Mouse (Mus musculus) kidney, embryonic 14.5 days (tissue): ENCODE measurements around the gene Agap1. TPM values are rescaled to one million over a fixed set of nuclear protein-coding genes. Genes with fewer than 3 reads are reported as not detected.

Experiments
- ATAC-seq: fragments of 200-750 bp; cut with Nextera tagmentation; 2 replicates; pipeline ENCODE4 v1.8.0; 2017; ENCODE audit warnings: moderate number of reproducible peaks, mild to moderate bottlenecking, moderate TSS enrichment, moderate library complexity; ENCODE audit not compliant: low FRiP score, low TSS enrichment
- H3K27ac ChIP-seq: fragments of 300-500 bp; sonication (generic); 2 replicates; pipeline ENCODE4 v1.5.1; 2014; ENCODE audit warnings: low read depth, mild to moderate bottlenecking, low read length, moderate library complexity, mixed read lengths
- H3K27me3 ChIP-seq: fragments of 300-500 bp; sonication (generic); 2 replicates; pipeline ENCODE4 v1.6.1; 2014; ENCODE audit warnings: mild to moderate bottlenecking, low read length; ENCODE audit not compliant: control insufficient read depth, insufficient read depth
- H3K36me3 ChIP-seq: fragments of 300-500 bp; sonication (generic); 2 replicates; pipeline ENCODE4 v1.6.1; 2014; ENCODE audit warnings: low read length, mixed read lengths; ENCODE audit not compliant: control insufficient read depth, insufficient read depth
- H3K4me1 ChIP-seq: fragments of 300-500 bp; sonication (generic); 2 replicates; pipeline ENCODE4 v1.6.1; 2014; ENCODE audit warnings: low read length, mixed read lengths; ENCODE audit not compliant: control insufficient read depth, insufficient read depth
- H3K4me2 ChIP-seq: fragments of 300-500 bp; sonication (generic); replicated peaks from 2 replicates; pipeline ENCODE4 v1.6.1; 2014; ENCODE audit warnings: low read depth, mild to moderate bottlenecking, low read length
- H3K4me3 ChIP-seq: fragments of 300-500 bp; sonication (generic); 2 replicates; pipeline ENCODE4 v1.5.1; 2014; ENCODE audit warnings: mild to moderate bottlenecking, low read length
- H3K9ac ChIP-seq: fragments of 300-500 bp; sonication (generic); 2 replicates; pipeline ENCODE4 v1.6.1; 2014; ENCODE audit warnings: low read depth, mild to moderate bottlenecking, low read length, moderate library complexity
- H3K9me3 ChIP-seq: fragments of 300-500 bp; sonication (generic); 2 replicates; pipeline ENCODE4 v1.6.1; 2016; ENCODE audit warnings: low read length; ENCODE audit not compliant: control insufficient read depth
- WGBS: fragments of 180-500 bp; shearing (Covaris S2); extraction: QIAGEN DNeasy Blood & Tissue Kit; methylation state at CpG from one replicate; pipeline ENCODE4 v1.1.7; 2014; 5-methylcytosine and 5-hydroxymethylcytosine counted together
- polyA plus RNA-seq: library from polyadenylated mRNA; unstranded; fragments of >200 nt; fragmentation: Nextera tagmentation; extraction: Ambion mirVana; gene quantifications from 2 replicates; pipeline ENCODE4 v1.2.1, GENCODE M21; 2014

The Agap1 gene
- polyA plus RNA-seq, 1 experiment from 2014 or later = 19.3 TPM

GRCm38 (mm10) chr1:89599983-89600741 lies 145.6 kb downstream of the Agap1 start:
- ATAC-seq = no peak
- 70% methylated on average over 11 of the region's 11 CpGs for WGBS
- no peaks in the 10 kb centered on the region for H3K36me3 ChIP-seq
- H3K4me3 ChIP-seq = no peak overlapping the region
- no peaks in the 10 kb centered on the region for H3K27me3 ChIP-seq
- H3K27ac ChIP-seq = no peak overlapping the region
- 0 out of 2 replicates have a peak, but pooled peaks cover 2% of the 10 kb centered on the region for H3K4me1 ChIP-seq
- H3K9me3 ChIP-seq = no peaks in the 10 kb centered on the region
- no peak overlapping the region for H3K9ac ChIP-seq
- H3K4me2 ChIP-seq = no peak overlapping the region

- H3K4me1 ChIP-seq = no peaks in the 10 kb centered on the region
- H3K36me3 ChIP-seq = no peaks in the 10 kb centered on the region
- H3K27me3 ChIP-seq = no peaks in the 10 kb centered on the region
- no peak for ATAC-seq
- H3K9me3 ChIP-seq = no peaks in the 10 kb centered on the region
- H3K4me2 ChIP-seq = no peak overlapping the region
- no peak overlapping the region for H3K4me3 ChIP-seq
- no peak overlapping the region for H3K9ac ChIP-seq
- no peak overlapping the region for H3K27ac ChIP-seq
- 87% methylated on average over 7 of the region's 7 CpGs for WGBS
Measured at GRCm38 (mm10) chr1:89601349-89601748, 146.7 kb downstream of the Agap1 start.

GRCm38 (mm10) chr1:89602879-89603278 lies 148.3 kb downstream of the Agap1 start:
- 68% methylated on average over 7 of the region's 7 CpGs for WGBS
- no peak overlapping the region for H3K4me2 ChIP-seq
- H3K9ac ChIP-seq = no peak overlapping the region
- no peaks in the 10 kb centered on the region for H3K9me3 ChIP-seq
- peaks cover 2% of the 10 kb centered on the region; the same call in 1 of the 2 replicates for H3K36me3 ChIP-seq
- no peak overlapping the region for H3K4me3 ChIP-seq
- H3K27me3 ChIP-seq = no peaks in the 10 kb centered on the region
- H3K27ac ChIP-seq = no peak overlapping the region
- no peak for ATAC-seq
- no peaks in the 10 kb centered on the region for H3K4me1 ChIP-seq

- peaks cover 10% of the 10 kb centered on the region; the same call in 1 of the 2 replicates for H3K36me3 ChIP-seq
- H3K9ac ChIP-seq = no peak overlapping the region
- H3K27me3 ChIP-seq = no peaks in the 10 kb centered on the region
- no peak overlapping the region for H3K4me3 ChIP-seq
- H3K9me3 ChIP-seq = no peaks in the 10 kb centered on the region
- H3K27ac ChIP-seq = no peak overlapping the region
- 41% methylated on average over 5 of the region's 5 CpGs for WGBS
- H3K4me1 ChIP-seq = no peaks in the 10 kb centered on the region
- H3K4me2 ChIP-seq = no peak overlapping the region
- ATAC-seq = no peak
Measured at GRCm38 (mm10) chr1:89606612-89607011, 152.0 kb downstream of the Agap1 start.

- Histone ChIP-seq H3K4me1 (no peaks in the 10 kb centered on the region), H3K9me3 (no peaks in the 10 kb centered on the region), H3K4me2 (no peak overlapping the region), H3K9ac (no peak overlapping the region), H3K4me3 (no peak overlapping the region), H3K27me3 (no peaks in the 10 kb centered on the region), H3K27ac (no peak overlapping the region), H3K36me3 (peaks cover 16% of the 10 kb centered on the region; the same call in 1 of the 2 replicates)
- WGBS = 87% methylated on average over 4 of the region's 4 CpGs
- no peak for ATAC-seq
Measured at GRCm38 (mm10) chr1:89608766-89609165, 154.2 kb downstream of the Agap1 start.

GRCm38 (mm10) chr1:89609964-89610363 lies 155.4 kb downstream of the Agap1 start:
- Histone ChIP-seq H3K4me1 (no peaks in the 10 kb centered on the region), H3K4me2 (no peak overlapping the region), H3K27ac (no peak overlapping the region), H3K36me3 (peaks cover 16% of the 10 kb centered on the region; the same call in 1 of the 2 replicates), H3K27me3 (no peaks in the 10 kb centered on the region), H3K9ac (no peak overlapping the region), H3K9me3 (no peaks in the 10 kb centered on the region), H3K4me3 (no peak overlapping the region)
- ATAC-seq = no peak
- 89% methylated on average over 5 of the region's 5 CpGs for WGBS

GRCm38 (mm10) chr1:89611521-89611920 lies 156.9 kb downstream of the Agap1 start:
- H3K4me3 ChIP-seq = no peak overlapping the region
- H3K4me2 ChIP-seq = no peak overlapping the region
- no peaks in the 10 kb centered on the region for H3K4me1 ChIP-seq
- H3K9ac ChIP-seq = no peak overlapping the region
- no peaks in the 10 kb centered on the region for H3K27me3 ChIP-seq
- H3K9me3 ChIP-seq = no peaks in the 10 kb centered on the region
- ATAC-seq = no peak
- 94% methylated on average over 6 of the region's 6 CpGs for WGBS
- no peak overlapping the region for H3K27ac ChIP-seq
- peaks cover 16% of the 10 kb centered on the region; the same call in 1 of the 2 replicates for H3K36me3 ChIP-seq

- Histone ChIP-seq H3K4me1 (no peaks in the 10 kb centered on the region), H3K9ac (no peak overlapping the region), H3K27ac (no peak overlapping the region), H3K9me3 (no peaks in the 10 kb centered on the region), H3K4me2 (no peak overlapping the region), H3K36me3 (peaks cover 14% of the 10 kb centered on the region; the same call in 1 of the 2 replicates), H3K4me3 (no peak overlapping the region), H3K27me3 (no peaks in the 10 kb centered on the region)
- 54% methylated on average over 5 of the region's 5 CpGs for WGBS
- no peak for ATAC-seq
Measured at GRCm38 (mm10) chr1:89613234-89613870, 158.7 kb downstream of the Agap1 start.

- 87% methylated on average over 6 of the region's 6 CpGs for WGBS
- peaks cover 8% of the 10 kb centered on the region; the same call in 1 of the 2 replicates for H3K36me3 ChIP-seq
- no peaks in the 10 kb centered on the region for H3K27me3 ChIP-seq
- no peak for ATAC-seq
- H3K4me2 ChIP-seq = no peak overlapping the region
- H3K4me1 ChIP-seq = 0 out of 2 replicates have a peak, but pooled peaks cover 3% of the 10 kb centered on the region
- H3K9me3 ChIP-seq = no peaks in the 10 kb centered on the region
- no peak overlapping the region for H3K27ac ChIP-seq
- no peak overlapping the region for H3K9ac ChIP-seq
- H3K4me3 ChIP-seq = no peak overlapping the region
Measured at GRCm38 (mm10) chr1:89616556-89616955, 161.9 kb downstream of the Agap1 start.
